Mouse (Mus musculus): ENCODE measurements around the gene Gpm6b. TPM values are rescaled to one million over a fixed set of nuclear protein-coding genes. Genes with fewer than 3 reads are reported as not detected.

Gene Gpm6b
- polyA plus RNA-seq, 1 experiment from 2014 or later = 47.4 TPM

- Histone ChIP-seq H3K4me1 (replicated peaks; ENCODE audit: control insufficient read depth, insufficient read depth, low read length) (peaks cover 7% of the 10 kb centered on the region), H3K36me3 (ENCODE audit: control insufficient read depth, insufficient read depth, low read length) (no peaks in the 10 kb centered on the region), H3K4me2 (ENCODE audit: low read depth, low read length) (no peak overlapping the region), H3K9ac (ENCODE audit: low read length) (no peak overlapping the region), H3K9me3 (ENCODE audit: control insufficient read depth, low read length) (no peaks in the 10 kb centered on the region), H3K4me3 (ENCODE audit: low read length) (no peak overlapping the region), H3K27me3 (ENCODE audit: control insufficient read depth, insufficient read depth, low read depth, low read length) (no peaks in the 10 kb centered on the region), H3K27ac (ENCODE audit: low read length) (0 out of 2 replicates have a peak overlapping the region, but pooled peaks have one; percentile 1)
- 46% methylated on average over 9 of the region's 9 CpGs for WGBS
- ATAC-seq (ENCODE audit: low read depth) = peak; percentile 49; the same call in 1 of the 2 replicates
Measured at GRCm38 (mm10) chrX:166286760-166287483, 48.2 kb downstream of the Gpm6b start.

DNA sequence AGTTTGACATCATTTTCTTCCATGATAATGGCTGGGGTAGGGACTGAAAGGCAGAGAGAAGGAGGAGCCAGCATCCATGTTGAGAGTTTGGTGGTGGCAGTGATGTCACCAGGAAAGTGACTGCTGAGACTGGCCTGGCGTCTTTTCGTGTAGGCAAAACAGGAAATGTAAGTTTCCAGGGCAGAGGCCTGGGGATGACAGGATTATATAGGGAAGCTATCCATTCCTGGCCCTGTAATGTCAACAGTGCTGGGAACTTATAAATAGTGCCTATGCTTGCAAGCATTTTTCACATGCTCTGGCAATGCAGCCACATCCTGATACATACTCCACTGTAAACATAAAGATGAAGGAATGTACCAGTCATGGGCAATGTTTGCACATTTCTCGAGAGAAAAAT, 52.6 kb downstream of the Gpm6b start:
- peak; percentile 82 for ATAC-seq (ENCODE audit: low read depth)
- peaks cover 7% of the 10 kb centered on the region; the same call in 1 of the 2 replicates for H3K4me1 ChIP-seq (replicated peaks; ENCODE audit: control insufficient read depth, insufficient read depth, low read length)
- no peak overlapping the region for H3K9ac ChIP-seq (ENCODE audit: low read length)
- H3K27me3 ChIP-seq (ENCODE audit: control insufficient read depth, insufficient read depth, low read depth, low read length) = no peaks in the 10 kb centered on the region
- no peaks in the 10 kb centered on the region for H3K9me3 ChIP-seq (ENCODE audit: control insufficient read depth, low read length)
- H3K36me3 ChIP-seq (ENCODE audit: control insufficient read depth, insufficient read depth, low read length) = no peaks in the 10 kb centered on the region
- no peak overlapping the region for H3K4me3 ChIP-seq (ENCODE audit: low read length)
- no peak overlapping the region for H3K4me2 ChIP-seq (ENCODE audit: low read depth, low read length)
- 17% methylated on average over 3 of the region's 3 CpGs for WGBS
- H3K27ac ChIP-seq (ENCODE audit: low read length) = peak overlapping the region; percentile 66

- Histone ChIP-seq H3K27me3 (ENCODE audit: control insufficient read depth, insufficient read depth, low read depth, low read length) (no peaks in the 10 kb centered on the region), H3K9ac (ENCODE audit: low read length) (no peak overlapping the region), H3K4me3 (ENCODE audit: low read length) (no peak overlapping the region), H3K9me3 (ENCODE audit: control insufficient read depth, low read length) (no peaks in the 10 kb centered on the region), H3K36me3 (ENCODE audit: control insufficient read depth, insufficient read depth, low read length) (no peaks in the 10 kb centered on the region), H3K4me1 (replicated peaks; ENCODE audit: control insufficient read depth, insufficient read depth, low read length) (peaks cover 4% of the 10 kb centered on the region; the same call in 1 of the 2 replicates), H3K4me2 (ENCODE audit: low read depth, low read length) (no peak overlapping the region), H3K27ac (ENCODE audit: low read length) (no peak overlapping the region)
- WGBS = 87% methylated on average over 3 of the region's 3 CpGs
- ATAC-seq (ENCODE audit: low read depth) = no peak
Measured at GRCm38 (mm10) chrX:166293465-166293864, 54.8 kb downstream of the Gpm6b start.

- Histone ChIP-seq H3K27me3 (ENCODE audit: control insufficient read depth, insufficient read depth, low read depth, low read length) (no peaks in the 10 kb centered on the region), H3K9ac (ENCODE audit: low read length) (no peak overlapping the region), H3K36me3 (ENCODE audit: control insufficient read depth, insufficient read depth, low read length) (no peaks in the 10 kb centered on the region), H3K9me3 (ENCODE audit: control insufficient read depth, low read length) (no peaks in the 10 kb centered on the region), H3K27ac (ENCODE audit: low read length) (no peak overlapping the region), H3K4me1 (replicated peaks; ENCODE audit: control insufficient read depth, insufficient read depth, low read length) (no peaks in the 10 kb centered on the region; the same call in 1 of the 2 replicates), H3K4me3 (ENCODE audit: low read length) (no peak overlapping the region), H3K4me2 (ENCODE audit: low read depth, low read length) (no peak overlapping the region)
- WGBS = 34% methylated on average over 2 of the region's 2 CpGs
- no peak for ATAC-seq (ENCODE audit: low read depth)
Measured at GRCm38 (mm10) chrX:166302791-166303190, 64.1 kb downstream of the Gpm6b start.

DNA sequence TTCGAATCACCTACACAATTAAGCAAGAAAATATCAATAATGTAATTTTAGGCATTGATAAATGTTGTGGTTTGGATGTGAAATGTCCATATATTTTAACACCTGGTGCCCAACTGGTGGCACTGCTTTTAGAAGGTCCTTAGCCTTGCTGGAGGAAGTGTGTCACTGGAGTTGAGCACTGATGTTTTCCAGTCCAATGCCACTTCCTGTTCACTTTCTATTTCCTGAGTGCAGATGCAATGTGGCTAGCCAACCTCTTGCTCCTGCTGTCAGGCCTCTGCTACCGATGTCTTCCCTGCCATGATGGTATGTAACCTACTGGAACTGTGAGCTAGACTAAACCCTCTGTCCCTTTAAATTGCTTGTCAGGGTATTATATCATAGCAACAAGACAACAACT, 65.6 kb downstream of the Gpm6b start:
- H3K9ac ChIP-seq (ENCODE audit: low read length) = no peak overlapping the region
- WGBS = 81% methylated on average over 2 of the region's 2 CpGs
- H3K27ac ChIP-seq (ENCODE audit: low read length) = no peak overlapping the region
- no peaks in the 10 kb centered on the region for H3K9me3 ChIP-seq (ENCODE audit: control insufficient read depth, low read length)
- H3K4me2 ChIP-seq (ENCODE audit: low read depth, low read length) = no peak overlapping the region
- no peaks in the 10 kb centered on the region for H3K36me3 ChIP-seq (ENCODE audit: control insufficient read depth, insufficient read depth, low read length)
- no peak overlapping the region for H3K4me3 ChIP-seq (ENCODE audit: low read length)
- H3K4me1 ChIP-seq (replicated peaks; ENCODE audit: control insufficient read depth, insufficient read depth, low read length) = no peaks in the 10 kb centered on the region; the same call in 1 of the 2 replicates
- no peak for ATAC-seq (ENCODE audit: low read depth)
- H3K27me3 ChIP-seq (ENCODE audit: control insufficient read depth, insufficient read depth, low read depth, low read length) = no peaks in the 10 kb centered on the region

DNA sequence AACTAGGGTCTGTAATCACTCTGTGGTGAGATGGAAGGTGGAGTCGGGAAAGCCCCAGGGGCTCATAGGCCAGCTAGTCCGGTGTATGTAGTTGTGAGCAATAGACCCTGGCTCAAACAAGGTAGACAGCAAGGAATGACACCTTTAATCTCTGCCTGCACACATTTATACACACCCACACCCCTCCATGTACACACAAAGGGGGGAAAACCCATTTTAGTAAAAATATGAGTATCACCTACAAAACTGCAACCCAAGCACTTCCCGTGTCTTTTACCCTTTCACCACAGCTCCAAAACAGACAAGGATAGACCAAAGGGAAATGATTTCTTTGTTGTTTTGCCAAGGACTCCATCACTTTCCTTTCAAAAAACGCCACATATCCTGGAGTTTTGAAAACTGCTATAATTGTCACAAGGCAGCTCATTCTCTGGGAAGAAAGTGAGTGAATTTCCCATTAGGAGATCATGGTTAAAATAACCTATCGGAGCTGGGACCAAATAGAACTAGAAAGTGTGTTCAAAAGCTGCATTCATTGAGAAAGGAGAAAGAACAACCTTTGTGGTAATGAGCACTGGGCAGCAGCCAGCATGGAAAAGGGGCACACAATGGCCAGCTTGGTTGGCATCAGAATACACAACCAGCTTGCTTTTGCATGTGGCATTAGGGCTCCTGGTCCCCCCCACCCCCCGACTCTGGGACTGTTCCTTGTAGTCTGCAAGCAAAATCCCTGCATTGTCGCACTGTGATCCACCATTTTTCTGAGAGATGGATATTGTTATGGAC, 68.9 kb downstream of the Gpm6b start:
- no peak overlapping the region for H3K27ac ChIP-seq (ENCODE audit: low read length)
- H3K4me3 ChIP-seq (ENCODE audit: low read length) = no peak overlapping the region
- 67% methylated on average over 7 of the region's 7 CpGs for WGBS
- H3K4me2 ChIP-seq (ENCODE audit: low read depth, low read length) = no peak overlapping the region
- ATAC-seq (ENCODE audit: low read depth) = no peak
- no peak overlapping the region for H3K9ac ChIP-seq (ENCODE audit: low read length)
- no peaks in the 10 kb centered on the region for H3K36me3 ChIP-seq (ENCODE audit: control insufficient read depth, insufficient read depth, low read length)
- H3K4me1 ChIP-seq (replicated peaks; ENCODE audit: control insufficient read depth, insufficient read depth, low read length) = no peaks in the 10 kb centered on the region
- H3K27me3 ChIP-seq (ENCODE audit: control insufficient read depth, insufficient read depth, low read depth, low read length) = no peaks in the 10 kb centered on the region
- no peaks in the 10 kb centered on the region for H3K9me3 ChIP-seq (ENCODE audit: control insufficient read depth, low read length)

- no peak overlapping the region for H3K9ac ChIP-seq (ENCODE audit: low read length)
- no peaks in the 10 kb centered on the region for H3K36me3 ChIP-seq (ENCODE audit: control insufficient read depth, insufficient read depth, low read length)
- H3K4me1 ChIP-seq (replicated peaks; ENCODE audit: control insufficient read depth, insufficient read depth, low read length) = no peaks in the 10 kb centered on the region
- no peaks in the 10 kb centered on the region for H3K27me3 ChIP-seq (ENCODE audit: control insufficient read depth, insufficient read depth, low read depth, low read length)
- no peak overlapping the region for H3K4me2 ChIP-seq (ENCODE audit: low read depth, low read length)
- 52% methylated on average over 1 of the region's 1 CpGs for WGBS
- no peak for ATAC-seq (ENCODE audit: low read depth)
- no peak overlapping the region for H3K27ac ChIP-seq (ENCODE audit: low read length)
- H3K4me3 ChIP-seq (ENCODE audit: low read length) = no peak overlapping the region
- no peaks in the 10 kb centered on the region for H3K9me3 ChIP-seq (ENCODE audit: control insufficient read depth, low read length)
Measured at GRCm38 (mm10) chrX:166308798-166309197, 70.1 kb downstream of the Gpm6b start.

GRCm38 (mm10) chrX:166315251-166315650, 76.5 kb downstream of the Gpm6b start:
- 42% methylated on average over 1 of the region's 1 CpGs for WGBS
- Histone ChIP-seq H3K9ac (ENCODE audit: low read length) (no peak overlapping the region), H3K9me3 (ENCODE audit: control insufficient read depth, low read length) (no peaks in the 10 kb centered on the region), H3K27ac (ENCODE audit: low read length) (no peak overlapping the region), H3K36me3 (ENCODE audit: control insufficient read depth, insufficient read depth, low read length) (no peaks in the 10 kb centered on the region), H3K27me3 (ENCODE audit: control insufficient read depth, insufficient read depth, low read depth, low read length) (no peaks in the 10 kb centered on the region; the same call in none of the 2 replicates), H3K4me2 (ENCODE audit: low read depth, low read length) (no peak overlapping the region), H3K4me1 (replicated peaks; ENCODE audit: control insufficient read depth, insufficient read depth, low read length) (no peaks in the 10 kb centered on the region), H3K4me3 (ENCODE audit: low read length) (no peak overlapping the region)
- no peak for ATAC-seq (ENCODE audit: low read depth)

DNA sequence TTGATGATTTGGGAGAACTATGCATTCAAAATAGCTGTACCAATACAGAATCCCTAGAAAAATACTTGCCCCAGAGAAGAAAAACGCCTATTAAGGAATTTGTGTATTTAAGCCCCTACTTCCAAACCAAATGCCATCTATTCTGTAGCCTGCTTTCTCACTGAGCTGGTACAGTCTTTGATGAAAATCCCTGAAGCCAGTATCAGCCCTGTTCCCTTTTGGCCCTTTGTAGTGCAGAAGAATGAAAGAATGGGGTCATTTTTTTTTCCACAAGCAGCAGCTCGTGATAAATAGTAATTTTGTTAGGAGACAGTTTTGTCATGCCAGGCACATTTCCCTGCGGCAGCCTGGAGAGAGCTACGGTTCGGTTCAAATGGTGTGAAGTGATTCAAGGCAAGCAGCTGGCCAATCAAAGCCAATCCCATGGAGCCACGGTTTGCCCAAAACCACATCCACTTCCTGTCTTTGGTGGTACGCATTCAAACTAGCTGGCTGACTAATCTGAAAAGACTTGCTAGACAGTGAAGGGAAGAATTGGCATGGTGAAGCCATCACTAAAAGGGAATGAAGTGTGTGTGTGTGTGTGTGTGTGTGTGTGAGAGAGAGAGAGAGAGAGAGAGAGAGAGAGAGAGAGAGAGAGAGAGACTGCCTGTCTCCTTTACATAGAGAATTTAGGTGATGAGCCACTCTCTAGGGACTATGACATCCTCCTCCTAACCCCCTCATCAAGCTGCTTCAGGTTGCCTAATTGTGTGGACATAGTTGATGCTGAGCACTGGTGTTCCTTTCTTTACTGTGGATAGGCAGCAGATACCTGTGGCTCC, 78.1 kb downstream of the Gpm6b start:
- H3K27me3 ChIP-seq (ENCODE audit: control insufficient read depth, insufficient read depth, low read depth, low read length) = no peaks in the 10 kb centered on the region; the same call in none of the 2 replicates
- no peak for ATAC-seq (ENCODE audit: low read depth)
- no peaks in the 10 kb centered on the region for H3K9me3 ChIP-seq (ENCODE audit: control insufficient read depth, low read length)
- no peak overlapping the region for H3K27ac ChIP-seq (ENCODE audit: low read length)
- H3K4me3 ChIP-seq (ENCODE audit: low read length) = no peak overlapping the region
- WGBS = 49% methylated on average over 7 of the region's 7 CpGs
- no peaks in the 10 kb centered on the region for H3K4me1 ChIP-seq (replicated peaks; ENCODE audit: control insufficient read depth, insufficient read depth, low read length)
- no peaks in the 10 kb centered on the region for H3K36me3 ChIP-seq (ENCODE audit: control insufficient read depth, insufficient read depth, low read length)
- H3K4me2 ChIP-seq (ENCODE audit: low read depth, low read length) = no peak overlapping the region
- H3K9ac ChIP-seq (ENCODE audit: low read length) = no peak overlapping the region

Measured in lung, embryonic 16.5 days (tissue).